Mouse (Mus musculus): ENCODE measurements at regions not wholly inside any gene's neighbourhood (a gene's known extent, or its start where the extent isn't known, plus 50 kb on each side); places are given as distances from the start of the nearest gene placed in this dataset.

DNA sequence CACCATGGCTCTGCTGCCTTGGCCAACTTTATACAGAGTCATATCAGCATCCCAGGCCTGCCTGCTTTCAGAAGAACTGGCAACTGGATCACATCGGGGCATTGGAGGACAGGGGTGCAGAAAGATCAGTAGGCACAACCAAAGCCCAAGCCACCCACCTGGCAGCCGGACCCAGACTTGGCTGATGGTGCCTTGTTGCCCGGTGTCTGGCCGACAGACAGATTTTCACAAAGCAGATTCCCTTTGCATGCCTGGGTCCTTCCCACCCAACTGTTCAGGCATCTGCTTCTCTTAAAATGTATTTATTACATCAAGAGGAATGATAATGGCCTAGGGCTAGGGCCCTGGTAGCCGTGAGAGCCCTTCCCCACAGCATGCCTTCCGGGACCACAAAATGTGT, 96.2 kb downstream of the Gm26897 start:
- TF ChIP-seq CTCF (IDR thresholded peaks at IDR 0.05; ENCODE audit: insufficient read depth, low read depth, low read length) (no peak), POLR2A (IDR thresholded peaks at IDR 0.05; ENCODE audit: insufficient read depth, low read depth, low read length) (no peak)
